Mouse (Mus musculus) ES-Bruce4 (cell line): Measurements from ENCODE around the gene Rhcg.

Source experiments
- CTCF ChIP-seq: IDR thresholded peaks from one replicate; pipeline ENCODE4 v1.8.1; 2011; ENCODE audit warnings: low read depth, low read length
- POLR2A ChIP-seq: IDR thresholded peaks from one replicate; pipeline ENCODE4 v1.8.1; 2011; ENCODE audit warnings: low read length; ENCODE audit not compliant: insufficient read depth

DNA sequence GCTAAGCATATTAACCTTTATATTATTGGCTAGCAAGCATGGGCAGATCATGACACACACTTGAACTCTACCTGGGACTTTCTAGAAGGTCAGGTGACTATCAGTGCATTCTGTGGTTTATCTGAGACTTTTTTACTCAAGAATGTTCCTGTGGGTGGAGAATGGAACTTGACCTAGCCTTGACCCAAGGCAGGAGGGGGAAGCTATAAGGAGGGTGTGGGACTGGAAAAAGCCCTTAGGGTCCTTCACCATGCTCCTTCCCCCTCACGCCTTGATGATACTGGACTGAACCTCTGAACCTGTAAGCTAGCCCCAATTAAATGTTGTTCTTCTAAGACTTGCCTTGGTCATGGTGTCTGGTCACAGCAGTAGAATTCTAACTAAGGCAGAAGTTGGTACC is 36.7 kb upstream of the Rhcg start:
- TF ChIP-seq CTCF = no peak
- TF ChIP-seq POLR2A = no peak
